Mouse (Mus musculus) E14TG2a.4 (cell line): ENCODE data around the gene Slc8a1.

Experiments
- CTCF ChIP-seq: conservative IDR thresholded peaks from 2 replicates; pipeline ENCODE4 v1.5.1; 2014; ENCODE audit warnings: low read length
- NANOG ChIP-seq: IDR thresholded peaks from 2 replicates; pipeline ENCODE4 v1.6.1; 2014; ENCODE audit warnings: borderline replicate concordance, low read length, mixed read lengths
- POU5F1 ChIP-seq: IDR thresholded peaks from 2 replicates; pipeline ENCODE4 v1.6.1; 2014; ENCODE audit warnings: low read length, borderline replicate concordance

GRCm38 (mm10) chr17:81375901-81376300 is 362.3 kb downstream of the Slc8a1 start:
- TF ChIP-seq CTCF = no peak
- TF ChIP-seq POU5F1 = no peak
- no peak for TF ChIP-seq NANOG
